Mouse (Mus musculus): Measurements from ENCODE around the gene Rap1gds1. TPM values are rescaled to one million over a fixed set of nuclear protein-coding genes. Genes with fewer than 3 reads are reported as not detected.

Gene Rap1gds1
- polyA plus RNA-seq, 1 experiment from 2014 or later = 99.7 TPM

DNA sequence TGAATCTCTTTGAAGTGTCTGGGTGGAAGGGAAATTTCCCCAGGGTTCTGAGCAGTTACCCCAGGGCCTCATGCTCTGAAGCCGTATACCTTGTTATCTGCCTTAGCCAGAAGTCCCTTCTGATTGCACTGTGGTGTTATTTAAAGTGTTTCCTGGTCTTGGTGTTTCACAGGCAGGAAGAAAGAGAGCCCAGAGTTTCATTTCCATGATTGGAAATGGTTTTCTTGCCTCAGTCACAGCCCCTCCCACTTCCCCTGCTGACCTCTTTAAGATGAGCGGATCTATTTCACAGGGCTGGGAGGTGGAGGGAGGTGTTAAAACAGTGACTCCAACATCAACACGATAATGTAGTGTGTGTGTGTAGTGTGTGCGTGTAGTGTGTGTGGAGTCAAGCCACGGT lies 181.5 kb downstream of the Rap1gds1 start:
- Histone ChIP-seq H3K4me2 (no peak overlapping the region), H3K4me1 (replicated peaks) (peaks cover 29% of the 10 kb centered on the region), H3K9me3 (no peaks in the 10 kb centered on the region), H3K9ac (no peak overlapping the region), H3K27ac (replicated peaks) (peak overlapping the region; percentile 50; the same call in 1 of the 2 replicates), H3K36me3 (peaks cover 32% of the 10 kb centered on the region), H3K4me3 (no peak overlapping the region), H3K27me3 (no peaks in the 10 kb centered on the region)
- ATAC-seq (ENCODE audit: low read depth) = 0 out of 2 replicates have a peak, but pooled peaks have one; percentile 47
- 45% methylated on average over 5 of the region's 5 CpGs for WGBS

DNA sequence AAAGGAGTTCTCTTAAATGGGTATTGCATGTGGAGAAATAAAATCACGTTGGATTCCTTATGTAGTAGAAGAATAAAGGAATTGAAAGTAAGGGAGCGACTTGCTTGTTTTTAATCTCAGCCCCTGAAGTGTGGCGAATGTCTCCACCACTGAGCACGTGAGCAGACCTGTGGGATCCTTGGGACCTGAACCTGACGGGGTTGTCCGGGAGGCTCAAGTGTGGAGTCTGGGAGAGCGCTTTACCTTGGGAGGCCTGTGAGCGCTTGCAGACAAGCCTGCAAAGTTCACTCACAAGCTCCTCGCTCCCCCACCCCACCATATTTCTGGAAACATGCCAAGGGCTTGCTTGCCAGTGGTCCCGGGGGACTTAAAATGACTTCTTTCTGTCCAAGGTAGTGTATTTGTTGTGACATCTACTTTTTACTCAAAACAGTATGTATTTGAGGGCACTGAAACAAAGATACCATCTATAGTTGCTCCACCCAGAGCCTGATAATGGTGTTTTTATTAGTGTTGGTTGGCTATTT lies 185.2 kb downstream of the Rap1gds1 start:
- Histone ChIP-seq H3K36me3 (peaks cover 10% of the 10 kb centered on the region; the same call in 1 of the 2 replicates), H3K4me1 (replicated peaks) (peaks cover 29% of the 10 kb centered on the region), H3K9ac (no peak overlapping the region), H3K4me3 (no peak overlapping the region), H3K4me2 (no peak overlapping the region), H3K27me3 (no peaks in the 10 kb centered on the region), H3K27ac (replicated peaks) (no peak overlapping the region), H3K9me3 (no peaks in the 10 kb centered on the region)
- WGBS = 74% methylated on average over 10 of the region's 10 CpGs
- ATAC-seq (ENCODE audit: low read depth) = peak; percentile 42; the same call in 1 of the 2 replicates

DNA sequence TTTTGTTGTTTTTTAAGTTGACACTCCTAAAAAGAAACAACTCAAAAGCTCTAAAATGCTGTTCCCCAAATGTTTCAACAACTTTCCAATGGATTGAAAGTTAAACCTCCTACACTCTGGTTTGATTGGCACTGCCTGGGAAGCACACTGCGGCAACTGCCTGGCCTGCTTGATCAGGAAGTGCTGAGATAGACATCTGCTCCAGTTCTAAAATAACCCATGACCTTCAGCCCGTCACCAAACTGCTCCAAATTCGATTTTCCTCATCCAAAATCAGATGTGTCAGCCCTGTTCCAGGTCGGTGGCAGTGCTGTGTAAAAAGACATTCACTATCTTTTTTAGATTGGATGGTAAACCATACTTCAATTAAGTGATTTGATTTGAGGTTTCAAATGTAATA lies 185.8 kb downstream of the Rap1gds1 start:
- Histone ChIP-seq H3K4me1 (replicated peaks) (peaks cover 29% of the 10 kb centered on the region), H3K4me3 (no peak overlapping the region), H3K27me3 (no peaks in the 10 kb centered on the region), H3K4me2 (no peak overlapping the region), H3K9me3 (no peaks in the 10 kb centered on the region), H3K9ac (no peak overlapping the region), H3K27ac (replicated peaks) (no peak overlapping the region), H3K36me3 (peaks cover 13% of the 10 kb centered on the region; the same call in 1 of the 2 replicates)
- no peak for ATAC-seq (ENCODE audit: low read depth)
- WGBS = 68% methylated on average over 4 of the region's 4 CpGs

DNA sequence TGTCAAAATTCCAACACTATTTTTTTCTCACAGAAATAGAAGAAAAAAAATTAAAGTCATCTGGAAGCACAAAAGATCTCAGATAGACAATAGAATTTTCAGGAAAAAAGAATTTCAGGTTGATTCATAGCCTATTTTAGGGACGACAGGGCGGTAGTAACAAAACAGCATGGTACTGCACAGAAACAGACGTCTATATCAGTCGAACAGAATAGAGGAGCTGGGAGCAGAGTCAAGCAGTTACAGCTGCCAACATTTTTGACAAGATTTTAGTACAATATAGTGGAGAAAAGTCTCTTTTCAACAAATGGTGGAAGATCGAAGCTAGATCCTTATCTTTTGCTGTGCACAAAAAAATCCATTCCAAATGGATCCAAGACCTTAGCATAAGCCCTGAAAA lies 188.9 kb downstream of the Rap1gds1 start:
- 84% methylated on average over 5 of the region's 5 CpGs for WGBS
- ATAC-seq (ENCODE audit: low read depth) = no peak
- Histone ChIP-seq H3K4me3 (no peak overlapping the region), H3K27ac (replicated peaks) (no peak overlapping the region), H3K36me3 (peaks cover 13% of the 10 kb centered on the region; the same call in 1 of the 2 replicates), H3K4me2 (no peak overlapping the region), H3K9ac (no peak overlapping the region), H3K4me1 (replicated peaks) (peaks cover 27% of the 10 kb centered on the region), H3K27me3 (no peaks in the 10 kb centered on the region), H3K9me3 (no peaks in the 10 kb centered on the region)

DNA sequence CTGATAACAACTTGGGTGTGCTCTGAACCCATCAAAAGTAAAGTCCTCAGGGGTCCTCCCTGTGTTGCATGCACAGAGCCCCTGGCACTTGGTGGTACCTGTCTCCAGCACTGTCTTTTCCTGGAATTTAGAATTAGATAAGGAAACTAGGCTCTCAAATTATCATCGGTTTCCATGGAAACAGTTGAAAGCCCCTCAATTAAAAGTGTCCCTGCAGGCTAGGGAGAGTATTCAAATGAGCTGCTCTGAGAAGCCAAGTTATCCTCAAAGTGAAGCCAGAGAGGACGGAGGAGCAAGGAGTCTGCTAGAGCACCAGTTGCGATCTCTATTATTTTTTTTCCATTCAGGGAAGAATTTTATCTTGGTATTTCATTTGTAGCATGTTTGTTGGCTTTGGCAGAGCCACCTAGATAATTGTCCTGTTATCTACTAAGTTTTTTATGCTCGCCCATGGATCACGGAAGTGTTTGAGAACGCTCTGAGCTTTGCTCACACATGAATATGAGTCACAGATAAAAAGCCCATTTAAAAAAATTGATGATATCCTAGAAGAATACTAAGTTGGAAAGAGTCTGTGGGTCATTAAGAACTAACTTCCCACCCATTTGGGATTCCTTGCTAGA lies 193.2 kb downstream of the Rap1gds1 start:
- no peaks in the 10 kb centered on the region for H3K9me3 ChIP-seq
- WGBS = 70% methylated on average over 6 of the region's 6 CpGs
- ATAC-seq (ENCODE audit: low read depth) = no peak
- no peak overlapping the region for H3K4me3 ChIP-seq
- peaks cover 16% of the 10 kb centered on the region; the same call in 1 of the 2 replicates for H3K36me3 ChIP-seq
- peaks cover 20% of the 10 kb centered on the region for H3K4me1 ChIP-seq (replicated peaks)
- no peak overlapping the region for H3K9ac ChIP-seq
- no peak overlapping the region for H3K4me2 ChIP-seq
- H3K27ac ChIP-seq (replicated peaks) = no peak overlapping the region
- H3K27me3 ChIP-seq = no peaks in the 10 kb centered on the region

DNA sequence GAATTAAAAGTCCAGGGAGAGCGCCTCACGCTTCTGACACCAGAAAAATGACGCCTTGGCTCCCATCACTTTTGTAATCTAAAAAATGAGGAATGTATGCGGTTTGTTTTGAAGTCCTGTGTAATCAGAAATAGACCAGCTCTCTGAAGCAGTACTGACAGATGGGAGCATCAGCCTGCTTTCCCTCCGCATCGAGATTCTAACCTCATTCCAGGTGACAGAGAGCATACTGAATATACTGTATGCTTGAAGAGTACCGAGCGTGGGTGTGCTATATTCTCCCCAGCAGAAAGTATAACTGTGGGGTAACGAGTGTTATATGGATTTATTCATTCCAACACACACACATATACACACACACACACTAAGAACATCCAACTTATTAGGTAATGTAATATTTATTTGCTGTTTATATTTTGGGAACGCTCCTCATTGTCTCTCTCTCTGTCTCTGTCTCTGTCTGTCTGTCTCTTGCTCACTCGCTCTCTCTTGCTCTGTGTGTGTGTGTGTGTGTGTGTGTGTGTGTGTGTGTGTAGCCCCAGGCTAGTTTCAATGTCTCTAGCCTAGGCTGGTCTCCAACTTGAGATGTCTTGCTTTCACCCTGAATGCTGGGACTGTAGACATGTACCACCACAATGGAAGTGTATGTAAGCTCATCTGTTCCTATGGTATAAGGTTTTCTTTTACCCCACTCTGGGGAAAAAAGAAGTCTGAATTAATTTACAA lies 193.8 kb downstream of the Rap1gds1 start:
- no peak overlapping the region for H3K27ac ChIP-seq (replicated peaks)
- no peaks in the 10 kb centered on the region for H3K9me3 ChIP-seq
- ATAC-seq (ENCODE audit: low read depth) = no peak
- H3K36me3 ChIP-seq = peaks cover 12% of the 10 kb centered on the region; the same call in 1 of the 2 replicates
- no peak overlapping the region for H3K4me2 ChIP-seq
- no peak overlapping the region for H3K9ac ChIP-seq
- WGBS = 91% methylated on average over 11 of the region's 11 CpGs
- H3K4me3 ChIP-seq = no peak overlapping the region
- H3K4me1 ChIP-seq (replicated peaks) = peaks cover 26% of the 10 kb centered on the region
- H3K27me3 ChIP-seq = no peaks in the 10 kb centered on the region

DNA sequence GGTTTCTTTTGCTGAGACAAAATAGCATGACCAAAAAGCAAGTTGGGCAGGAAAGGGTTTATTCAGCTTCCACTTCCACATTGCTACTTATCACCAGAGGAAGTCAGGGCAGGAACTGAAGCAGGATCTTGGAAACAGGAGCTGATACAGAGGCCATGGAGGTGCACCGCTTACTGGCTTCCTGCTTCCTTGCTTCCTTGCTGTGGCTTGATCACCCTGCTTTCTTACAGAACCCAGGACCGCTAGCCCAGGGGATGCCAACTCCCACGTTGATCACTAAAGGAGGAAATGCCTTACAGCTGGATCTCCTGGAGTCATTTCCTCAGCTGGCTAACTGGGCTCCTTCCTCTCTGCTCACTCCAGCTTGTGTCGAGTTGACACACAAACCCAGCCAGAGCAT lies 197.3 kb downstream of the Rap1gds1 start:
- no peaks in the 10 kb centered on the region for H3K9me3 ChIP-seq
- H3K27ac ChIP-seq (replicated peaks) = no peak overlapping the region
- H3K36me3 ChIP-seq = peaks cover 20% of the 10 kb centered on the region
- H3K9ac ChIP-seq = no peak overlapping the region
- no peaks in the 10 kb centered on the region for H3K27me3 ChIP-seq
- ATAC-seq (ENCODE audit: low read depth) = no peak
- peaks cover 30% of the 10 kb centered on the region for H3K4me1 ChIP-seq (replicated peaks)
- no peak overlapping the region for H3K4me2 ChIP-seq
- no peak overlapping the region for H3K4me3 ChIP-seq
- 70% methylated on average over 4 of the region's 4 CpGs for WGBS

DNA sequence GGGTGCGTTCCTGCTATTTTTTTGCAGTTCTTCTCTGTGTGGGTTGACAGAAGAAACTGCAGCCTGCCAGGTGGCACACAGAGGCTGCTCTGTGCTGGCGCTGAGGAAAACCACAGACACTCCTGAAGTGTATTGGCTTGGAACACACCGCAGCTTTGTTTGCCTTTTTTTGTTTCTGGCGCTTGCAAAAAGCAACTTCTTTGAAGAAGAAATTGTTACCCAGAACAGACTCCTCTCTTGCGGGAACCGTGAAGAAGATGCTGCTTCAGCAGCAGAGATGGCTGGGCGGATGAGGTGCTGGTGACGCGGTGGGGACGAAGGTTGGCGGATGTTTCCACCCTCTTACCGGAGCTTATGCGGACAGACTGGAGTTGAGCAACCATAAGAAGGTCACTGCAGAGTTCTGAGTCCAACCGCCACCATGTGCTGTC lies 198.1 kb downstream of the Rap1gds1 start:
- ATAC-seq (ENCODE audit: low read depth) = no peak
- peak overlapping the region; percentile 42; the same call in 1 of the 2 replicates for H3K27ac ChIP-seq (replicated peaks)
- no peaks in the 10 kb centered on the region for H3K9me3 ChIP-seq
- no peaks in the 10 kb centered on the region for H3K27me3 ChIP-seq
- H3K4me1 ChIP-seq (replicated peaks) = peaks cover 27% of the 10 kb centered on the region
- no peak overlapping the region for H3K4me3 ChIP-seq
- 86% methylated on average over 14 of the region's 14 CpGs for WGBS
- H3K4me2 ChIP-seq = no peak overlapping the region
- peaks cover 20% of the 10 kb centered on the region for H3K36me3 ChIP-seq
- no peak overlapping the region for H3K9ac ChIP-seq

DNA sequence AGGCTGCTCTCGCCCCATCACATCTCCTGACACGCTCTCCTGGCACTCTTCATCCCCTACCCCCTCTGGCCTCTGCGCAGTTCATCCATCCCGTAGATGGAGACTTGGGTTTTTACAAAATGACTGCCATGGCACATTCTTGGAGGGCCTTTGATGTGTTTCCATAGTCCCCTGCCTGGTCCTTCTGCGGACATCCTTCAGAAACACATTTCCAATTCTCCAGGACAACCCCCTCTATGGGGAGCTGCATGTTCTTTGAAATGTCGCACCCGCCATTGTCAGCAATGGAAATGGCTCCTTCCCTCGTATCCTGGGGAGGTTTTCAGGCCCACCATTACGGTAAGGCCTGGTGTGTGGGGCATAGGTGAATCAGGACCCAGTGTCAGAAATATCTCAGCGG lies 198.6 kb downstream of the Rap1gds1 start:
- Histone ChIP-seq H3K4me1 (replicated peaks) (peaks cover 22% of the 10 kb centered on the region), H3K4me3 (no peak overlapping the region), H3K9me3 (no peaks in the 10 kb centered on the region), H3K36me3 (peaks cover 20% of the 10 kb centered on the region), H3K4me2 (no peak overlapping the region), H3K9ac (no peak overlapping the region), H3K27me3 (no peaks in the 10 kb centered on the region), H3K27ac (replicated peaks) (0 out of 2 replicates have a peak overlapping the region, but pooled peaks have one; percentile 42)
- 79% methylated on average over 10 of the region's 10 CpGs for WGBS
- ATAC-seq (ENCODE audit: low read depth) = no peak

DNA sequence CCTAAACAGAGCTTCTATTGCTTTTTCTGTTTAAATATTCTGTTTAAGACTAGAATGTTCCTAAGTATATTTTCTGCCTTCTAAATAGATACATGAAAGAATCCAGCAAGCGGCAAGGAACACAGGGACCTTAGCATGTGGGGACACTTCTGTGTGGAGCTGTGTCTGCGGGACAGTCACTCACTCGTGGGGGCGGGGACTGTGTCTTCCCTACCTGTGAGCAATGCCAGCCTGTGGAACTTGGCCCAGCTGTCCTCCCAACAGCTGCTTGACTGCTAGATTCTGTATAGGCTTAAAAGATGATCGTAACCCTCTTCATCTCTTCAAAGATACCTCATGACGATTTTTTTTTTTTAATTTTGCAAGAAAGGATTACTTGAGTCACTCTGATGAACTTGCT lies 199.1 kb downstream of the Rap1gds1 start:
- Histone ChIP-seq H3K36me3 (peaks cover 20% of the 10 kb centered on the region), H3K9me3 (no peaks in the 10 kb centered on the region), H3K9ac (no peak overlapping the region), H3K27ac (replicated peaks) (no peak overlapping the region), H3K4me1 (replicated peaks) (peaks cover 17% of the 10 kb centered on the region), H3K4me3 (no peak overlapping the region), H3K27me3 (no peaks in the 10 kb centered on the region), H3K4me2 (no peak overlapping the region)
- no peak for ATAC-seq (ENCODE audit: low read depth)
- WGBS = 96% methylated on average over 6 of the region's 6 CpGs

All from neural tube, embryonic 13.5 days (tissue).